Mouse (Mus musculus) heart, embryonic 13.5 days (tissue): Measurements from ENCODE around the gene Gm21094. TPM values are rescaled to one million over a fixed set of nuclear protein-coding genes. Genes with fewer than 3 reads are reported as not detected.
"Not testable (repeated sequence)": the region's sequence is repeated elsewhere in the genome, so short reads cannot be mapped to it uniquely, and the experiment has no call there.

Source experiments
- ATAC-seq: fragments of 200-750 bp; cut with Nextera tagmentation; 2 replicates; pipeline ENCODE4 v1.8.0; 2017; ENCODE audit warnings: moderate TSS enrichment; ENCODE audit not compliant: insufficient number of reproducible peaks, low FRiP score, low TSS enrichment; ENCODE audit errors: extremely low read depth
- H3K27ac ChIP-seq: fragments of 300-500 bp; sonication (generic); replicated peaks from 2 replicates; pipeline ENCODE4 v1.5.1; 2015; ENCODE audit warnings: moderate library complexity, mild to moderate bottlenecking, inconsistent platforms
- H3K27me3 ChIP-seq: fragments of 300-500 bp; sonication (generic); replicated peaks from 2 replicates; pipeline ENCODE4 v1.6.1; 2015; ENCODE audit warnings: mild to moderate bottlenecking, inconsistent platforms
- H3K36me3 ChIP-seq: fragments of 300-500 bp; sonication (generic); 2 replicates; pipeline ENCODE4 v1.6.1; 2015; ENCODE audit warnings: mild to moderate bottlenecking, inconsistent platforms
- H3K4me1 ChIP-seq: fragments of 300-500 bp; sonication (generic); 2 replicates; pipeline ENCODE4 v1.6.1; 2015; ENCODE audit warnings: inconsistent platforms
- H3K4me2 ChIP-seq: fragments of 300-500 bp; sonication (generic); 2 replicates; pipeline ENCODE4 v1.6.1; 2015; ENCODE audit warnings: inconsistent platforms, mild to moderate bottlenecking, moderate library complexity
- H3K4me3 ChIP-seq: fragments of 300-500 bp; sonication (generic); 2 replicates; pipeline ENCODE4 v1.5.1; 2015; ENCODE audit warnings: moderate library complexity, mild to moderate bottlenecking, inconsistent platforms
- H3K9ac ChIP-seq: fragments of 300-500 bp; sonication (generic); 2 replicates; pipeline ENCODE4 v1.6.1; 2015; ENCODE audit warnings: inconsistent platforms, mild to moderate bottlenecking, moderate library complexity
- H3K9me3 ChIP-seq: fragments of 300-500 bp; sonication (generic); 2 replicates; pipeline ENCODE4 v1.6.1; 2016; ENCODE audit warnings: inconsistent platforms
- WGBS: fragments of 180-500 bp; shearing (Covaris S2); methylation state at CpG from one replicate; pipeline ENCODE4 v1.1.7; 2015; ENCODE audit warnings: mixed read lengths; 5-methylcytosine and 5-hydroxymethylcytosine counted together
- polyA plus RNA-seq: library from polyadenylated mRNA; unstranded; fragments of >200 nt; fragmentation: Nextera tagmentation; extraction: Ambion mirVana; gene quantifications from 2 replicates; pipeline ENCODE4 v1.2.1, GENCODE M21; 2015

Gene Gm21094
- polyA plus RNA-seq: not detected in 2 replicates

- no CpG with 5 or more reads among the region's 8 CpGs for WGBS
- ATAC-seq: not testable (repeated sequence)
Observed at GRCm38 (mm10) chrY:32620343-32620742, at the start of gene Gm21094. TSS of gene Gm21094 (minus strand) at chrY:32620443.

More at GRCm38 (mm10) chrY:32620343-32620742, at the start of gene Gm21094:
- H3K9ac ChIP-seq, H3K27ac ChIP-seq, H3K4me3 ChIP-seq, H3K4me1 ChIP-seq, H3K27me3 ChIP-seq, H3K36me3 ChIP-seq, H3K4me2 ChIP-seq, H3K9me3 ChIP-seq: not testable (repeated sequence)
